Mouse (Mus musculus) kidney, adult 2 months (tissue): Measurements from ENCODE around the gene Prpf8. TPM values are rescaled to one million over a fixed set of nuclear protein-coding genes. Genes with fewer than 3 reads are reported as not detected.

Experiments used
- DNase-seq: peaks from one replicate; pipeline ENCODE4 v3.0.0; 2021
- H3K27ac ChIP-seq: fragments of 200-500 bp; 2 replicates; pipeline ENCODE4 v1.5.1; 2012; ENCODE audit warnings: low read depth, low read length, control low read depth, inconsistent platforms; ENCODE audit not compliant: insufficient read depth
- H3K27me3 ChIP-seq: fragments of 200-500 bp; replicated peaks from 2 replicates; pipeline ENCODE4 v1.6.1; 2012; ENCODE audit warnings: mild to moderate bottlenecking, moderate library complexity, low read length, inconsistent platforms; ENCODE audit not compliant: control insufficient read depth, insufficient read depth
- H3K36me3 ChIP-seq: fragments of 200-500 bp; 2 replicates; pipeline ENCODE4 v1.6.1; 2012; ENCODE audit warnings: mild to moderate bottlenecking, moderate library complexity, low read length, inconsistent platforms; ENCODE audit not compliant: control insufficient read depth, insufficient read depth
- H3K4me1 ChIP-seq: fragments of 200-500 bp; 2 replicates; pipeline ENCODE4 v1.6.1; 2011; ENCODE audit warnings: low read length; ENCODE audit not compliant: control insufficient read depth, insufficient read depth
- H3K4me3 ChIP-seq: fragments of 200-500 bp; 2 replicates; pipeline ENCODE4 v1.5.1; 2011; ENCODE audit warnings: mild to moderate bottlenecking, low read depth, low read length, control low read depth; ENCODE audit not compliant: insufficient read depth
- CTCF ChIP-seq: fragments of 200-500 bp; conservative IDR thresholded peaks from 2 replicates; pipeline ENCODE4 v1.5.1; 2011; ENCODE audit warnings: low read depth, mild to moderate bottlenecking, control low read depth, low read length, moderate library complexity, mixed read lengths; ENCODE audit not compliant: insufficient read depth, insufficient read length
- POLR2A ChIP-seq: fragments of 200-500 bp; IDR thresholded peaks from one replicate; pipeline ENCODE4 v1.6.1; 2011; ENCODE audit warnings: low read depth, low read length, control low read depth
- WGBS: fragments of 180-500 bp; shearing (Covaris S2); methylation state at CpG from one replicate; pipeline ENCODE4 v1.1.7; 2018; 5-methylcytosine and 5-hydroxymethylcytosine counted together
- polyA plus RNA-seq: library from polyadenylated mRNA; depleted of rRNA; stranded (reverse); fragments of >200 nt; gene quantifications from 2 replicates; pipeline ENCODE4 v1.2.3, GENCODE M21; 2012

Prpf8 gene
- polyA plus RNA-seq, 1 experiment: 88.0 TPM

DNA sequence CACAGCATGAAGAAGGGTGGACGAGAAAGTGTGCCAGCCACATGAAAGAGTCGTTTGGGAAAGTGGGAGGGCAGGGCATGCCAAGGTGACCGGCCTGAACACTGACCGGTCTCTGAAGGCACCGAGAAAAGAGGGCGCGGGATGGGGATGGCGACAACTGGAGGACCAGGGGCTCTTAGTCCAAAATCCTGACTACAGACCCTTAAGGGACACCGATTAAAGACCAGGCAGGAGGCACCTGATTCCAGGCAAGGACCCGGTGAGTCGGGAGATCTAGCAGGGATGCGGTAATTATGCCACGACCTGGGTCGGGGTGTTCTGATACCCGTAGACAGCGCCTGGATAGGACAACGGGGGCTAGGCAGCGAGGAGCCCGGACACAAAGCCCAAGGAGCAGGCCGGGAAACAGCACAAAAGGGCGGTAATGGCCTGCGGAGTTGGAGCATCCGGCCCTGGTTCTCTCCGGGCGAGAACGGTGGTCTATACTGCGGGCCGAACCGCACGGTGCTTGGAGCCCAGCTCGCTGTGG lies 44.3 kb downstream of the Prpf8 start:
- Histone ChIP-seq H3K27ac (peak overlapping the region; percentile 96), H3K36me3 (no peaks in the 10 kb centered on the region), H3K4me1 (peaks cover 3% of the 10 kb centered on the region; the same call in 1 of the 2 replicates), H3K27me3 (no peaks in the 10 kb centered on the region), H3K4me3 (peak overlapping the region; percentile 68)
- no peak for DNase-seq
- TF ChIP-seq POLR2A (no peak), CTCF (no peak)
- under 1% methylated on average over 31 of the region's 31 CpGs for WGBS

GRCm38 (mm10) chr11:75531469-75532242 lies 45.0 kb downstream of the Prpf8 start, which contains the start of gene Slc43a2:
Slc43a2 (plus strand) TSS chr11:75531694.
- TF ChIP-seq POLR2A (peak; percentile 10), CTCF (no peak)
- peak within 1 kb of the TSS; percentile 68 for H3K4me3 ChIP-seq
- peak; percentile 98 for DNase-seq
- H3K36me3 ChIP-seq: no peaks in the 10 kb centered on the region
- WGBS: under 1% methylated on average over 62 of the region's 62 CpGs
- H3K4me1 ChIP-seq: peaks cover 3% of the 10 kb centered on the region; the same call in 1 of the 2 replicates
- peak within 1 kb of the TSS; percentile 96 for H3K27ac ChIP-seq
- no peaks in the 10 kb centered on the region for H3K27me3 ChIP-seq

DNA sequence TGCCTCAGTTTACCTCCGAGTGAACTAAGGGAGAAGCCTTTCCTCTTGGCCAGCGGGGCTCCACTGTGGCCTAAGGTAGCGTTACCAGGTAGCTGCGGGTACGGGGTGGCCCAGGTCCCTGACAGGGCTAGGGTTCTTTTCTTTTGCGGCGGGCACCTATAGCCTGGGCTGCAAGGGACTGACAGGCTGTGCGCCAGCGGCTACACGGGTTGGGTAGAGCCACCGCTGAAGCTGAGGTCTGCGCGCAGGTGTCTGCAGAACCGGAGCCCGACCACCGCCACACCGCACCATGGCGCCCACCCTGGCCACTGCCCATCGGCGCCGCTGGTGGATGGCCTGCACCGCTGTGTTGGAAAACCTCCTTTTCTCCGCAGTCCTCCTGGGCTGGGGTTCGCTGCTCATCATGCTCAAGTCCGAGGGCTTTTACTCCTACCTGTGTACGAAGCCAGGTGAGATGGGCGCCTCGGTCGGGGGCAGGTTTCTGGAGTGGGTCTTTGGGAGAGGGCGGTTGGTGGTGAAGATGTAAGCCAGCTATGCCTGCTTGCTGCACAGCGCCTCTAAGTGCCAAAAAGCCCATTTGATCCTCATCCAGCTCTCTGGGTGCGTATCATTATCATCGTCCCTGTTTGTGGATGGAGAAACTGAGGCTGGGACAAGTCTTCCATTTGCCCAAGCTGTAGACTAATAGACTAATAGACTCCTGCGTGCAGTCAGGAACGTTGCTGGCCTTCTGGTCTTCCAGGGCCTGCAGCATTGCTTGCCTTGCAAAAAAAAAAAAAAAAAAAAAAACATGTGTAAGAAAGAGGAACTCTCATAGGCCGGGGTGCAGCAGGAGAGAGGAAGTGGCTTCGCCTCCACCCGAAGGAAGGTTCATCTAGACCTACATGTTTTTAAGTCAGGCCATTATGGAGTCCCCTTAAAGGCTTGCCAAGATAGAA lies 46.0 kb downstream of the Prpf8 start:
- TF ChIP-seq CTCF (no peak), POLR2A (peak; percentile 8)
- H3K4me3 ChIP-seq: peak overlapping the region; percentile 68
- H3K36me3 ChIP-seq: no peaks in the 10 kb centered on the region
- peak overlapping the region; percentile 91 for H3K27ac ChIP-seq
- 8% methylated on average over 38 of the region's 38 CpGs for WGBS
- DNase-seq: peak; percentile 60
- H3K27me3 ChIP-seq: no peaks in the 10 kb centered on the region
- peaks cover 6% of the 10 kb centered on the region for H3K4me1 ChIP-seq

DNA sequence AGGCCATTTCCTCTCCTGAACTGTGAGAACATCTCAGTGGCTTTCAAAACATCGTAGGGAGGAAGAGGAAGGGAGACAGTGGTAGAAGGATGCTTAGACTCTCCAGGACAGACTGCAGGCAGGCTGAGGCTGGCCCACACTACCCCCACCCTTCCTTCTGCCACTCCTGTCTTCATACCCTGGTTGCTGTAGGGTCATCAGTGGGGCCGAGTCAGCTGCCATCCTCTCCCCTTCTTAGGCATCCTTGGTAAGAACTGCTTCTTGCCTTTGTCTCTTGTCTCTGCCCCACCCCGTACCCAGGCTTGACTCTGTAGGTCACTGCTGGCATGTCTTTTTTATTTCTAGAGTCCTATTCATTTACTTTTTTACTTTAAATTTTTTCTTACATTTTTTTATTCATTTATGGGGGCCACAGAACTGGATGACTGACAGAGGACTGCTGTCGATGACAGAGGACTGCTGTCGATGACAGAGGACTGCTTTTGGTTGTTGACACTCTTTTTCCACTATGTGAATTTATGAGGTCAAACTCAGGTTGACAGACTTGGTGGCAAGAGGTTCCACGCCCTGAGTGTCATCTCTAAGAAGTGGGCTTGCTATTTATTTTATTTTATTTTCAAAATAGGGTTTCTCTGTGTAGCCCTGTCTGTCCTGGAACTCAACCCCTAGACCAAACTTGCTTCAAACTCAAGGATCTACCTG lies 46.8 kb downstream of the Prpf8 start:
- Histone ChIP-seq H3K4me3 (peak overlapping the region; percentile 68), H3K27ac (peak overlapping the region; percentile 91), H3K36me3 (no peaks in the 10 kb centered on the region), H3K27me3 (no peaks in the 10 kb centered on the region), H3K4me1 (peaks cover 10% of the 10 kb centered on the region)
- TF ChIP-seq CTCF (no peak), POLR2A (no peak)
- WGBS: 45% methylated on average over 6 of the region's 6 CpGs
- no peak for DNase-seq

GRCm38 (mm10) chr11:75534286-75535033 lies 47.8 kb downstream of the Prpf8 start:
- TF ChIP-seq POLR2A: no peak
- TF ChIP-seq CTCF: no peak
- peak overlapping the region; percentile 91 for H3K27ac ChIP-seq
- H3K36me3 ChIP-seq: no peaks in the 10 kb centered on the region
- 27% methylated on average over 4 of the region's 4 CpGs for WGBS
- H3K4me1 ChIP-seq: peaks cover 10% of the 10 kb centered on the region
- H3K4me3 ChIP-seq: peak overlapping the region; percentile 12; the same call in 1 of the 2 replicates
- peak; percentile 90 for DNase-seq
- no peaks in the 10 kb centered on the region for H3K27me3 ChIP-seq
